Mouse (Mus musculus): ENCODE measurements at regions not wholly inside any gene's neighbourhood (a gene's known extent, or its start where the extent isn't known, plus 50 kb on each side); places are given as distances from the start of the nearest gene placed in this dataset.

DNA sequence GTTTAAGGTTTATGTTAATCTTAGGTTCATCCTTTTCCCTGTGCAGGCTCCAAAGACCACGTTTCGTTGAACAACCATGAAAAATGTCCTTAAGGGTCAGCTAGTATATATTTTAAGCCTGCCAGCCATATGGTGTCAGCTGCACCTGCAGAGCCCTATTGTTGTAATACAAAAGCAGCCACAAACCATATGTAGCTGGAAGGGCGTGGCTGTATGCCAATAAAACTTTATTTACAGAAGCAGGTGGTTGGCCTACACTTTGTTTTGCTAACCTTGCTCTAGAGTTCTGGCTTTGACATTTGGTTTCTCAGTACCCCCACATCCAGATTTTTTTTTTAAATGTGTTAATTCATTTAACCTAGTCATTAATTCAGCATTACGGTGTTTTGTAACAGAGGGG, 711.1 kb upstream of the Car8 start:
- no peak for TF ChIP-seq CTCF (IDR thresholded peaks at IDR 0.05)
- TF ChIP-seq POLR2A (IDR thresholded peaks at IDR 0.05; ENCODE audit: insufficient read depth, low read depth, low read length), result no peak
